Mouse (Mus musculus): ENCODE results near the gene Prkcb.

- TF ChIP-seq GATA1 (IDR thresholded peaks at IDR 0.05; ENCODE audit: borderline replicate concordance, low read length) (no peak), FLI1 (IDR thresholded peaks at IDR 0.05; ENCODE audit: low read length) (no peak)
Observed at GRCm38 (mm10) chr7:122499743-122500597, 211.4 kb downstream of the Prkcb start.

Measured in megakaryocyte, embryonic 14.5 days (primary cell).